Mouse (Mus musculus): Measurements from ENCODE around the gene Tppp2. TPM values are rescaled to one million over a fixed set of nuclear protein-coding genes. Genes with fewer than 3 reads are reported as not detected.

Tppp2 gene
- total and polyA plus RNA-seq, 3 experiments, result not detected

DNA sequence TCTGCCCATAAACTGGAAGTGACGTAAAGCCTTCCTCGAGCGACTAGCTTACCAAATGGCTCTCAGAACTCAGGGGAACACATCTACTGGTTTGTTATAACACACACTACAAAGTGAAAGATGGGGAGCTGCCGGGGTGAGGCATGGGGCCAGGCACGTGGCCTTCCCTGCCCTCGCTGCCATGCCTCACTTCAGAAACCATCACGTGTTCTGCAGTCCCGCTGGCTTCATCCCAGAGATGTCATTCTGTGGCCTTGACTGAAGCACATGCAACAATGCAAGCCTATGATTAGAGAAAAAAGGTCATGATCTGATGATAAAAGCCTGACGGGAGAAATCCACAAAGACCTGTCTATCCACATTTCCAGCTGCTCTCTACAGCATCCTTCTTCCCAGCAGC, 46.5 kb upstream of the Tppp2 start:
- Histone ChIP-seq H3K4me1 (ENCODE audit: control insufficient read depth in 1 of 2, insufficient read depth in 2 of 2) (peaks cover 5 to 7% of the 10 kb centered on the region in 2 experiments), H3K4me3 (replicated peaks in 1 of 3; ENCODE audit: low read depth in 2 of 3, low read length in 2 of 3, poor library complexity in 1 of 3) (no peak overlapping the region), H3K27ac (ENCODE audit: insufficient read depth, low read depth) (no peak overlapping the region), H3K4me2 (ENCODE audit: insufficient read depth, low read depth, poor library complexity, severe bottlenecking) (peak overlapping the region; percentile 44; the same call in 1 of the 2 replicates), H3K36me3 (replicated peaks in 1 of 2; ENCODE audit: control insufficient read depth in 1 of 2, insufficient read depth in 1 of 2, low read length in 1 of 2) (no peaks in the 10 kb centered on the region), H3K9ac (ENCODE audit: insufficient read depth, low read depth) (no peak overlapping the region), H3K9me3 (replicated peaks; ENCODE audit: low read length) (no peaks in the 10 kb centered on the region), H3K27me3 (replicated peaks) (no peaks in the 10 kb centered on the region), H3K79me2 (replicated peaks; ENCODE audit: control insufficient read depth, extremely low read depth, insufficient read depth, poor library complexity, severe bottlenecking) (no peaks in the 10 kb centered on the region)
- no peak for DNase-seq (ENCODE audit: extremely low read depth)
- TF ChIP-seq NELFE (IDR thresholded peaks at IDR 0.05; ENCODE audit: low read depth, low read length), result no peak
- TF ChIP-seq TCF12 (IDR thresholded peaks at IDR 0.05; ENCODE audit: low read depth, low read length), result no peak
- no peak for TF ChIP-seq SIN3A (IDR thresholded peaks at IDR 0.05; ENCODE audit: low read length)
- TF ChIP-seq USF2 (conservative IDR thresholded peaks at IDR 0.05; ENCODE audit: low read depth, low read length), result no peak
- TF ChIP-seq MAFK (IDR thresholded peaks at IDR 0.05; ENCODE audit: insufficient replicate concordance, low read length), result no peak
- no peak for TF ChIP-seq ELF1 (IDR thresholded peaks at IDR 0.05; ENCODE audit: low read depth, low read length)
- no peak for TF ChIP-seq RCOR1 (conservative IDR thresholded peaks at IDR 0.05; ENCODE audit: low read depth, low read length)
- no peak for TF ChIP-seq ZNF384 (IDR thresholded peaks at IDR 0.05; ENCODE audit: low read depth, low read length)
- no peak for TF ChIP-seq BHLHE40 (IDR thresholded peaks at IDR 0.05; ENCODE audit: low read depth, low read length)
- no peak for TF ChIP-seq SMC3 (IDR thresholded peaks at IDR 0.05; ENCODE audit: low read depth, low read length)
- TF ChIP-seq UBTF (IDR thresholded peaks at IDR 0.05; ENCODE audit: low read depth, low read length), result no peak
- in situ Hi-C loops (cut with MboI; ENCODE audit: low pct_ligation_motif_present, low pct_unique_long_range_greater_than_20kb, low sequenced_read_pairs) (loop anchor here (25.0 kb wide), 1 partner anchor 109 kb away; the partner anchor contains the start of gene Ang4), dilution Hi-C loops (cut with MboI; ENCODE audit: extremely low pct_ligation_motif_present, extremely low pct_unique_long_range_greater_than_20kb, low sequenced_read_pairs) (no loop called here)

DNA sequence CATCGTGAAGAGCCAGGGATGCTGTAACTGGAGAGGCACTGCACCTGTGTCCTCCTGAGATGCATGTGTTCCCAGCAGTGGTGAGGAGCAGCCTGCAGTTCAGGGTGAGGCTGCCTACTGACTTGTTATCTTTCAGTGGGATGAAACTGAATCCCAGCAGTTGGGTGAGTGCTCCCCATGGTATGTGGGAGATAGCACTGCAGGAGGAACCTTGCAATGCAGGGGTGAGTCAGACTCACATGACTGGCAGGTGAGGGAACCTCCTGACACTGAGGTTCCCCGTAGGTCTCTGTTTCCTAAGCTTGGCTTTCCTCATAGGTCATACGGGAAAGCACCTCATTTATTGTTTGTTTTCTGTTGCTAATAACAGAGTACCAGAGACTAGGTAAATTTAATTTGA, 40.7 kb upstream of the Tppp2 start:
- no peaks in the 10 kb centered on the region for H3K9me3 ChIP-seq (replicated peaks; ENCODE audit: low read length)
- in situ Hi-C loops (cut with MboI; ENCODE audit: low pct_ligation_motif_present, low pct_unique_long_range_greater_than_20kb, low sequenced_read_pairs), result no loop called here
- TF ChIP-seq BHLHE40 (IDR thresholded peaks at IDR 0.05; ENCODE audit: low read depth, low read length) (peak; percentile 55; the same call in 1 of the 2 replicates), CHD1 (IDR thresholded peaks at IDR 0.05; ENCODE audit: low read depth, low read length) (no peak)
- peaks cover 2 to 5% of the 10 kb centered on the region in 2 experiments; a peak in 3 of 4 replicates for H3K4me1 ChIP-seq (ENCODE audit: control insufficient read depth in 1 of 2, insufficient read depth in 2 of 2)
- H3K79me2 ChIP-seq (replicated peaks; ENCODE audit: control insufficient read depth, extremely low read depth, insufficient read depth, poor library complexity, severe bottlenecking), result no peaks in the 10 kb centered on the region
- no peaks in the 10 kb centered on the region for H3K27me3 ChIP-seq (replicated peaks)
- H3K4me3 ChIP-seq (replicated peaks in 1 of 3; ENCODE audit: low read depth in 2 of 3, low read length in 2 of 3, poor library complexity in 1 of 3), result no peak overlapping the region
- no peaks in the 10 kb centered on the region for H3K36me3 ChIP-seq (replicated peaks in 1 of 2; ENCODE audit: control insufficient read depth in 1 of 2, insufficient read depth in 1 of 2, low read length in 1 of 2)
- dilution Hi-C loops (cut with MboI; ENCODE audit: extremely low pct_ligation_motif_present, extremely low pct_unique_long_range_greater_than_20kb, low sequenced_read_pairs), result no loop called here
- no peak overlapping the region for H3K4me2 ChIP-seq (ENCODE audit: insufficient read depth, low read depth, poor library complexity, severe bottlenecking)
- no peak overlapping the region for H3K9ac ChIP-seq (ENCODE audit: insufficient read depth, low read depth)
- H3K27ac ChIP-seq (ENCODE audit: insufficient read depth, low read depth), result no peak overlapping the region
- DNase-seq (ENCODE audit: extremely low read depth), result no peak

- H3K4me3 ChIP-seq (replicated peaks in 1 of 3; ENCODE audit: low read depth in 2 of 3, low read length in 2 of 3, poor library complexity in 1 of 3), result peak overlapping the region; percentile 48 to 71 (median 63)
- H3K9me3 ChIP-seq (replicated peaks; ENCODE audit: low read length), result no peaks in the 10 kb centered on the region
- no peak overlapping the region for H3K27ac ChIP-seq (ENCODE audit: insufficient read depth, low read depth)
- no peaks in the 10 kb centered on the region for H3K27me3 ChIP-seq (replicated peaks)
- dilution Hi-C loops (cut with MboI; ENCODE audit: extremely low pct_ligation_motif_present, extremely low pct_unique_long_range_greater_than_20kb, low sequenced_read_pairs) (no loop called here), in situ Hi-C loops (cut with MboI; ENCODE audit: low pct_ligation_motif_present, low pct_unique_long_range_greater_than_20kb, low sequenced_read_pairs) (no loop called here)
- peak overlapping the region; percentile 67 for H3K9ac ChIP-seq (ENCODE audit: insufficient read depth, low read depth)
- peaks cover 0 to 15% of the 10 kb centered on the region in 2 experiments; a peak in 2 of 4 replicates for H3K4me1 ChIP-seq (ENCODE audit: control insufficient read depth in 1 of 2, insufficient read depth in 2 of 2)
- H3K4me2 ChIP-seq (ENCODE audit: insufficient read depth, low read depth, poor library complexity, severe bottlenecking), result peak overlapping the region; percentile 94
- peak; percentile 95 for DNase-seq (ENCODE audit: extremely low read depth)
- H3K36me3 ChIP-seq (replicated peaks in 1 of 2; ENCODE audit: control insufficient read depth in 1 of 2, insufficient read depth in 1 of 2, low read length in 1 of 2), result peaks cover 12 to 24% of the 10 kb centered on the region in 2 experiments
- peaks cover 13% of the 10 kb centered on the region for H3K79me2 ChIP-seq (replicated peaks; ENCODE audit: control insufficient read depth, extremely low read depth, insufficient read depth, poor library complexity, severe bottlenecking)
- TF ChIP-seq CTCF (conservative IDR thresholded peaks at IDR 0.05 in 1 of 2, IDR thresholded peaks at IDR 0.05 in 1 of 2; ENCODE audit: low read depth in 2 of 2, low read length in 2 of 2) (peak; percentile 66 to 82; a peak in 3 of 4 replicates), MAX (IDR thresholded peaks at IDR 0.05; ENCODE audit: low read length) (peak; percentile 73), ETS1 (conservative IDR thresholded peaks at IDR 0.05; ENCODE audit: low read depth, low read length) (peak; percentile 38; the same call in 1 of the 2 replicates), USF1 (IDR thresholded peaks at IDR 0.05; ENCODE audit: low read depth, low read length) (0 out of 2 replicates have a peak, but pooled peaks have one; percentile 23), MXI1 (IDR thresholded peaks at IDR 0.05; ENCODE audit: low read depth, low read length) (peak; percentile 80; the same call in 1 of the 2 replicates), TBP (conservative IDR thresholded peaks at IDR 0.05; ENCODE audit: low read depth, low read length) (0 out of 2 replicates have a peak, but pooled peaks have one; percentile 37), HCFC1 (IDR thresholded peaks at IDR 0.05; ENCODE audit: low read depth, low read length) (peak; percentile 50), RCOR1 (conservative IDR thresholded peaks at IDR 0.05; ENCODE audit: low read depth, low read length) (0 out of 2 replicates have a peak, but pooled peaks have one; percentile 45), ZNF384 (IDR thresholded peaks at IDR 0.05; ENCODE audit: low read depth, low read length) (peak; percentile 98), SMC3 (IDR thresholded peaks at IDR 0.05; ENCODE audit: low read depth, low read length) (peak; percentile 39), ELF1 (IDR thresholded peaks at IDR 0.05; ENCODE audit: low read depth, low read length) (no peak), GABPA (IDR thresholded peaks at IDR 0.05; ENCODE audit: insufficient replicate concordance, low read depth, low read length) (no peak), SIN3A (IDR thresholded peaks at IDR 0.05; ENCODE audit: low read length) (peak; percentile 76; the same call in 1 of the 2 replicates), RAD21 (IDR thresholded peaks at IDR 0.05; ENCODE audit: low read depth, low read length) (peak; percentile 49), JUND (conservative IDR thresholded peaks at IDR 0.05; ENCODE audit: low read depth, low read length) (peak; percentile 55), MAZ (IDR thresholded peaks at IDR 0.05; ENCODE audit: low read depth, low read length) (peak; percentile 67; the same call in 1 of the 2 replicates)
These were observed 34.6 kb upstream of the Tppp2 start for GRCm38 (mm10) chr14:51883527-51884030.
